Mouse (Mus musculus) lung, postnatal 25 days (tissue): ENCODE results near the gene Gfod1.
A peak's percentile ranks its signal among the peaks of the same experiment; 100 is the strongest.

Experiments
- DNase-seq: peaks from one replicate; pipeline ENCODE4 v3.0.0; 2022; ENCODE audit warnings: low spot score

Gfod1 gene

GRCm38 (mm10) chr13:43304018-43304431, at the start of gene Gfod1:
Gfod1 (minus strand) TSS chr13:43304172.
- peak; percentile 98 for DNase-seq

- no peak for DNase-seq
These were observed 49.4 kb upstream of the Gfod1 start for GRCm38 (mm10) chr13:43353356-43353755.

DNA sequence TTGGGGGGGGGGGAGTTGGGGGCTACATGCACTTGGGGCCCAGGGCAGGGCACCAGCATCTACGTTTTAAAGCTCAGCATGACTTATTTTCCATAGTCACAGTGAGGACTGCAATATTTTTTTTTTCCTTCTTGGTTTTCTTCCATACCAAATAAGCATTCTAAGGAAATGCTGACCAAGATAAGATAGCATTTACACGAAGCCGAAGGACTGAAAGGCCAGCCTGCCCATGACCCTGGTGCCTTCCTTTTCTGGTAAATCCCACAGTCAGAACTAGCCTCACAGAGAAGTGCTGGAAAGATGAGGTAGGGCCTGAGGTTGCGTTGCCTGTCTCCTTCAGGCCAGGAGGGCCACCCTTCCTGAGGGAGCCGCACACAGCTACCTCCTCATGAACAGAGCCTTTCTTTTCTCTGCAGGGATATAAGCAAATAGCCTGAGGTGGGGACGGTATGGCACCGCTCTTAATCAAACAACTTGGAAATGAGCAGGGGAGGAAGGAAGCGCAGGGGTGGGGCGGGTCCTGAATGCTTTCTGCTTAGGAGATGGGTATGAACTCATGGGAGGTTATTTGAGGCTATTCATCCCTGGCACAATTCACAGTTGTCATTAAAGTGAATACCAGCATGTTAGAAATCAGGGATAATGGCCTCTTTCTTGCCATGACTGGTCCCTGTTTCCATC, 46.7 kb upstream of the Gfod1 start:
- DNase-seq: peak; percentile 58

- no peak for DNase-seq
These were observed 45.4 kb upstream of the Gfod1 start for GRCm38 (mm10) chr13:43349376-43349775.

- no peak for DNase-seq
These were observed 42.9 kb upstream of the Gfod1 start for GRCm38 (mm10) chr13:43346825-43347224.

- no peak for DNase-seq
These were observed 34.7 kb upstream of the Gfod1 start for GRCm38 (mm10) chr13:43338632-43339031.

DNA sequence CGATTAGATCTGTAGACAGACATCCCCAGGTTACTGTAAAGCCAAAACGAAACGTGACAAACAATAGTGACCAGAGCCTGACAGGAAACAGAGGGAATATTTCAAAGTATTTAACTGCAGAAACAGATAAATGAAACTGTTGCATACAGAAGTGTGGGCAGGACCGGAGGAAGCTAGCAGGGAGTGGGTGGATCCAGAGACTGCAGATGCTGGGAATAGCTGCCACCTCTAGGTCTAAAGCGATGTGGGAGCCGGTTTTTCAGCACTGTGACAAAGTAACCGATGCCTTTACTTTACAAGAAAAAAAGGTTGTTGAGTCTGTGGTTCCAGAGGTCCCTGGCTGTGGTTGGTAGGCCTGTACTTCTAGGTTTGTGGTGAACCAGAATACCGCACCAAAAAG, 34.0 kb upstream of the Gfod1 start:
- no peak for DNase-seq

DNA sequence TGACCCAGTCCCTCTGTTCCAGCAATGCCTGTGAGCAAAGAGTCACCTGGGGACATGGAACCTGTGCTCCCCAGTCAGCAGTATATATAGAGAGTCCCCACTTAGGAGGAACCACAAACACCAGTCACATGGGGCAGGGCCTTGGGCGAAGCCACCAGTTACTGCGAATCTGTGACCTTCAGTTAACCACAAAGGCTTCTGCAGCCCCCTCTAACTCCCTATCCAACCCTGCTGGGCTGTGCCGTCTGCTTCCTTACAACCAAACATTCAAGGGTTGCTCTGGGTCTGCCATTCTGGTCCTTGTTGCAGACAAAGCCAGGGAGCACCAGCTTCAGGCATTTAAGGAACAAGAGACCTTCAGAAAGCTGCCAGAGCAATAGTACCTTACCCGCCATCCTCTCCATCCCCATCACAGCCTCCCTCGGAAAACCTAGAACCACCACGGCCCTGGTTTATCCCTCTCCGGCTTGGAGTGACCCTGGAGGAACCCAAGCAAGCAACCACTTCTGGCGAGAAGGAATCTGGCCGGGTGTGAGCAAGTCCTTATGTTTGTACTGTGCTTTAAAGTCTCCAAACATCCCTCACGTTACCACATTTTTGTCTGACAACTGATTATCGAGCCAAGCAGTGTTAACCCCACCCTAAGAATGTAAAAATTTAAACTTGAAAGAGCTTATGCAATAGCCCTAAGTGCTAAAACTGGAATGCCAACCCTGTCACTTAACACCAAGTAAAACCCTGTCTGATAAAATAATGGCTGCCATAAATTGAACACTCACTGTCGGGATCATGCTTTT, 32.7 kb upstream of the Gfod1 start:
- peak; percentile 27 for DNase-seq

DNA sequence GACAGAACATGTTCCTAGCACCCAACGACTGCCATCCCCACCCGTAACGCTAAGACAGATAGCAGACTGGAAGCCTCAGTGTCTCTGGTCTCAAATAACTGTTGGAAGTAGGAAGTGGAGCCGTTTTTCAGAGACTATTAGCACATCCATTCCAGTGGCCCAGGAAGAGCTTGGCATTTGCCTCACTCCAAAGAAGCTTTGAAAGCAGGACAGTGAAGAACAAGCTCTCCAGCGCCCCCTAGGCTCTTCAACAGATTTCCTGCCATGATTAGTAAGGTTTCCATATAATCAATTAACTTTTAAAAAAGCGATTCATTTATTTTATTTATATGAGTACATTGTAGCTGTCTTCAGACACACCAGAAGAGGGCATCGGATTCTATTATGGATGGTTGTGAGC, 28.6 kb upstream of the Gfod1 start:
- no peak for DNase-seq

- DNase-seq: no peak
These were observed 27.9 kb upstream of the Gfod1 start for GRCm38 (mm10) chr13:43331721-43332444.

GRCm38 (mm10) chr13:43325427-43325826, 21.5 kb upstream of the Gfod1 start:
- DNase-seq: no peak

DNA sequence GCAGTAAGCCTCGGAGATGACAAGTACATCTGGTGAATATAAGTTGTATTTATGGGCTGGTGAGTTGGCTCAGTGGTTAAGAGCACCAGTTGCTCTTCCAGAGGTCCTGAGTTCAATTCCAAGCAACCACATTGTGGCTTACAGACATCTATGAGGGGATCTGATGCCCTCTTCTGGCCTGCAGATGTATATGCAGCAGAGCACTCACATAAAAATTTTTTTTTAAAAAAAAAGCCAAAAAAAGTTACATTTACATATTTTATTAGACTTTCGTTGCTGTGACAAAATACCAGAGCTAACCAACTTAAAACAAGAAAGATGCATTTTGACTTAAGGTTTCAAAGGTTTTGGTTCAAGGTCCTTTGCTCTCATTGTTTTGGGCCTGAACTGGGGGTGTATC, 17.5 kb upstream of the Gfod1 start:
- DNase-seq: no peak

GRCm38 (mm10) chr13:43319396-43319795, 15.4 kb upstream of the Gfod1 start:
- DNase-seq: no peak

DNA sequence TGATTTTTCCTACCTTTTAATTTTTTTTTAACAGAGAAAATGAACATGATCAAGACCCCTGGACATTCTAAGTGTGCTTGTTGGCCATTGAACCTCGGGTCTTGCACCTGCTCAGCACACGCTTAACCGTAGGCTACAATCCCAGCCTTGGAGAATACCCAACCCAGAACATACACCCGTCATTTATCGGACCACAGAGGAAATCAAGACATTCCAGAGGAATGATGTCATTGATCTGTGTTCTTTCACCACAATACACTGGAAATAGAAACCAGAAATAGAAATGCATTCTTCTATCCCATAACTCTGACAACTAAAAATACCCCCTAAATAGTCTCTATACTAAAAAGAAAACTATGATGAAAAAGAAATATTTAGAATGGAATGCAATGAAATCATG, 13.4 kb upstream of the Gfod1 start:
- no peak for DNase-seq

- DNase-seq: no peak
These were observed 1.4 kb upstream of the Gfod1 start for GRCm38 (mm10) chr13:43305181-43305924.

DNA sequence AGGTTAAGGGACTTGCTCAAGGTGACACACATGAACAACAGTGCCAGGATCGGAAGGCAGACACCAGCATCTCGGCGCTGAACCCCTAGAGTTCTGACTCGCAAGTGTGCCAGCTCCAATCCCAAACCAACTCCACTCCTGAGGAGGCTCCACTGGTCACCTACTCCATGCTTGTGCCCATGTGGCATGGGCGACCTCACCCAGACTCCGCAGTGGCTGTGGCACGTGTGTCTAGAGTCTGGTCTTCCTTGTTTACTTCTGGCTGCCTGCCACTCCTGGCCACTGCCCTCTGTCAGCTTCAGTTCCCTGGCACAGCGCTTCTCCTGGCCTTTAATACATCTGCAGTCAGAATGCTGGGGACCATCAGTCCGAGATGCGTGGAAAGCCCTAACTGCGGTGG, 728 bp upstream of the Gfod1 start:
- DNase-seq: peak; percentile 72

- peak; percentile 27 for DNase-seq
These were observed 609 bp downstream of the Gfod1 start for GRCm38 (mm10) chr13:43303161-43303965.

- DNase-seq: no peak
These were observed 1.3 kb downstream of the Gfod1 start for GRCm38 (mm10) chr13:43302651-43303160.

DNA sequence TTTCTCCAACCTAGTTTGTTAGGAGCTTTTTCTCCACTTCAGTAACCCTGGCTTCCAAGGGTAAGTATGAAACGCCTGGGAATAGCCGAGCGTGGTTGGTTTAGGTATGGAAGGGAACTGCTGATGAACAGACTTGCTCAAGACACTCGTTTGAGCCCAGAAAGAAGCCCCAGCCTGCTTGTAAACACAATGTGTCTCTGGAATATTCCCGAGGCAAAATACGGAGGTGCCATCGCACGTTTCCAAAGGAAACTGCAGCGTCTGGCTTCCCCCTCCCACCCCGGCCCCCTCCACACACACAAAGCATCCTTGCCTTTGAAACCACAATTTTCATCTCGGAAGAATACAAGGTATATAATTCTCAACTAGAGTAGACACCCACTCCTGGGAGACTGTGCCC, 1.7 kb downstream of the Gfod1 start:
- no peak for DNase-seq

GRCm38 (mm10) chr13:43300906-43301305, 3.1 kb downstream of the Gfod1 start:
- DNase-seq: peak; percentile 19

DNA sequence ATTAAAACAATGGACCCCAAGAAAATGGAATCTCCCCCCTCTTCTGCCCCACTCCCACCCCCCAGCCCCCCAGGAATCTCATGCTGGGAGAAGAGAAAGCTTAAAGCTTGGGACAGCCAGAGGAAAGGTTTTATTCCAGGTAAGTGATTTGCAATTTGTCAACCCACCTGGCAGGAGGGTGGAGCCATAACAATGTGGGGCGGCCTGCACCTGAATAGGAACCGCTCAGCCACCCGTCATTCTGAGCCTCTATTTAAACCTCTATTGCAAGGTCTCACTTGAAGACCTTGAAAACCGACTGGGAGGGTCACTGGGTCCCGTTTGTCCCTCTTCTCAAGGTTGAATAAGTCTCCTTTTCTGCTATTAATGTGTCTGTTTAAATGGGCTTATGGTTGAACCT, 3.6 kb downstream of the Gfod1 start:
- no peak for DNase-seq
